Mouse (Mus musculus) inflammation-experienced regulatory T-cells (primary cell): ENCODE measurements around the gene Atf7ip. TPM values are rescaled to one million over a fixed set of nuclear protein-coding genes. Genes with fewer than 3 reads are reported as not detected.

Experiments used
- polyA plus RNA-seq, 2 experiments: library from polyadenylated mRNA; unstranded; fragments of 100-300 nt; shearing (Covaris generic); gene quantifications; one replicate each; pipeline ENCODE4 v1.2.1; 2017

Gene Atf7ip
- 100 to 1,000 TPM; 103 to 120 TPM for polyA plus RNA-seq

DNA sequence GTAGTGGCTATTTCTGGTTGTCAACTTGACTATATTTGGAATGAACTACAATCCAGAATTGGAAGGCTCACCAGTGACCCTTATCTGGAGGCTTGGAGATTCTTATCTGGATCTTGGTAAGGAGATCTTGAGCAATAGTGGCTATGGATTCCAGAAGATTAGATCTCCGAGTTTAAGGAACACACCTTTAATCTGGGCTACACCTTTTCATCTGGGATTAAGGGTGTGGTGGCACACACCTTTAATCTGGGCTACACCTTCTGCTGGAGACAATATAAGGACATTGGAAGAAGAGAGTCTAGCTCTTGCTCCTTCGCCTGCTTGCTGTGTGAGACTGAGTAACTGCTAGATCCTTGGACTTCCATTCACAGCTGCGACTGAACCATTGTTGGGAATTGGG is at the start of gene Atf7ip:
TSS of gene Atf7ip (plus strand) at position 301 of the 400 bp plus-strand sequence.

Other genes with a start within 250 kb of the Atf7ip start
- 1 to 10 TPM in 1 of 2 experiments, not detected in 1; 1.8 TPM for gene Gm8994, start 178.6 kb upstream of the Atf7ip start, polyA plus RNA-seq
- gene E330021D16Rik, start 90.6 kb upstream of the Atf7ip start, polyA plus RNA-seq = 1 to 10 TPM; 1.8 to 2.3 TPM
- gene Plbd1, start 155.8 kb downstream of the Atf7ip start, polyA plus RNA-seq = 1 to 10 TPM in 1 of 2 experiments, under 1 TPM in 1; 0.59 to 4.0 TPM